Comparison of ENCODE assay signal across 8 mouse cellular contexts in genomic region chr10:112269939-112270781, GRCm38 (mm10). TPM values are rescaled to one million over a fixed set of nuclear protein-coding genes. Genes with fewer than 3 reads are reported as not detected.
DNase-seq lines count a peak whose midpoint lies in the region; ATAC-seq and TF ChIP-seq lines count a peak whose summit lies in the region.
"Had no signal": no experiment of that assay in that cellular context is flagged by ENCODE, and none has a peak within 500 bp of the region (broad histone marks: within the 10 kb centered on the region; RNA-seq: fewer than 3 reads in every experiment).

No protein-coding gene starts in this region.

- ATAC-seq in embryonic facial prominence, embryonic 12.5 days (ENCODE audit: insufficient number of reproducible peaks, insufficient read depth, low FRiP score, low TSS enrichment), result peak; percentile 62
- ATAC-seq in hindbrain, embryonic 15.5 days (ENCODE audit: low FRiP score, low read depth), result peak; percentile 85
- ATAC-seq in limb, embryonic 13.5 days (ENCODE audit: low FRiP score, low read depth), result peak; percentile 60; the same call in 1 of the 2 replicates

- peaks cover 11% of the 10 kb centered on the region for H3K4me1 ChIP-seq in embryonic facial prominence, embryonic 12.5 days
- H3K4me1 ChIP-seq in hindbrain, embryonic 15.5 days (replicated peaks), result peaks cover 17% of the 10 kb centered on the region; the same call in 1 of the 2 replicates
- peaks cover 22% of the 10 kb centered on the region for H3K4me1 ChIP-seq in limb, embryonic 13.5 days

- H3ac ChIP-seq in C2C12 (ENCODE audit: control insufficient read depth, insufficient read length, low read depth), result peak overlapping the region; percentile 82

- H3K36me3 ChIP-seq in C2C12 (ENCODE audit: control insufficient read depth, insufficient read depth), result no peaks in the 10 kb centered on the region
- no peaks in the 10 kb centered on the region for H3K36me3 ChIP-seq in embryonic facial prominence, embryonic 12.5 days
- H3K36me3 ChIP-seq in hindbrain, embryonic 15.5 days, result no peaks in the 10 kb centered on the region
- H3K36me3 ChIP-seq in limb, embryonic 13.5 days, result no peaks in the 10 kb centered on the region

- H3K4me3 ChIP-seq in C2C12 (ENCODE audit: insufficient read depth, poor library complexity, severe bottlenecking), result peak overlapping the region; percentile 14
- H3K4me3 ChIP-seq in embryonic facial prominence, embryonic 12.5 days, result peak overlapping the region; percentile 52
- peak overlapping the region; percentile 47 for H3K4me3 ChIP-seq in hindbrain, embryonic 15.5 days
- H3K4me3 ChIP-seq in limb, embryonic 13.5 days, result peak overlapping the region; percentile 54
- H3K4me3 ChIP-seq: erythroblast, embryonic 14.5 days had no signal

- no peaks in the 10 kb centered on the region for H3K79me3 ChIP-seq in C2C12 (ENCODE audit: low read depth)

- H3K27ac ChIP-seq in embryonic facial prominence, embryonic 12.5 days, result no peak overlapping the region
- H3K27ac ChIP-seq in hindbrain, embryonic 15.5 days (replicated peaks), result peak overlapping the region; percentile 4
- no peak overlapping the region for H3K27ac ChIP-seq in limb, embryonic 13.5 days

- peak; percentile 13 for DNase-seq in 3134 (ENCODE audit: extremely low read depth, insufficient read length, low spot score)
- peak; percentile 54 for DNase-seq in neural tube, embryonic 10.5 days (ENCODE audit: extremely low spot score, low spot score)
- no peak for DNase-seq in spleen, adult 12 weeks (ENCODE audit: low spot score)

- H3K4me2 ChIP-seq in embryonic facial prominence, embryonic 12.5 days (replicated peaks), result peak overlapping the region; percentile 95
- peak overlapping the region; percentile 93 for H3K4me2 ChIP-seq in hindbrain, embryonic 15.5 days
- H3K4me2 ChIP-seq in limb, embryonic 13.5 days (replicated peaks), result peak overlapping the region; percentile 92

- no peaks in the 10 kb centered on the region for H3K9me3 ChIP-seq in embryonic facial prominence, embryonic 12.5 days
- no peaks in the 10 kb centered on the region for H3K9me3 ChIP-seq in hindbrain, embryonic 15.5 days
- H3K9me3 ChIP-seq in limb, embryonic 13.5 days, result no peaks in the 10 kb centered on the region

- TF ChIP-seq CTCF in C2C12 (IDR thresholded peaks at IDR 0.05; ENCODE audit: control insufficient read depth, insufficient read depth, insufficient read length), result no peak

- no peaks in the 10 kb centered on the region for H3K79me2 ChIP-seq in C2C12 (ENCODE audit: control insufficient read depth, insufficient read depth)

- peak overlapping the region; percentile 61 for H3K9ac ChIP-seq in embryonic facial prominence, embryonic 12.5 days
- peak overlapping the region; percentile 55 for H3K9ac ChIP-seq in hindbrain, embryonic 15.5 days
- H3K9ac ChIP-seq in limb, embryonic 13.5 days, result peak overlapping the region; percentile 62

- under 1% methylated on average over 43 of the region's 43 CpGs for WGBS in embryonic facial prominence, embryonic 12.5 days
- 1% methylated on average over 43 of the region's 43 CpGs for WGBS in hindbrain, embryonic 15.5 days
- WGBS in limb, embryonic 13.5 days, result under 1% methylated on average over 43 of the region's 43 CpGs

- no peaks in the 10 kb centered on the region for H3K27me3 ChIP-seq in C2C12 (ENCODE audit: control insufficient read depth, insufficient read depth, insufficient read length)
- H3K27me3 ChIP-seq in embryonic facial prominence, embryonic 12.5 days, result peaks cover 52% of the 10 kb centered on the region
- peaks cover 9% of the 10 kb centered on the region for H3K27me3 ChIP-seq in hindbrain, embryonic 15.5 days
- H3K27me3 ChIP-seq in limb, embryonic 13.5 days, result peaks cover 69% of the 10 kb centered on the region

TF ChIP-seq in C2C12, 6 proteins besides CTCF, POLR2A, EP300 and RAD21:
- TF ChIP-seq MYOG (IDR thresholded peaks at IDR 0.05; ENCODE audit: control insufficient read depth, extremely low read depth, insufficient read length), result no peak
- no peak for TF ChIP-seq FOSL1 (IDR thresholded peaks at IDR 0.05; ENCODE audit: insufficient read depth, low read length, poor library complexity, severe bottlenecking)
- no peak for TF ChIP-seq MAX (IDR thresholded peaks at IDR 0.05)
- TF ChIP-seq CEBPB (IDR thresholded peaks at IDR 0.05; ENCODE audit: low read depth), result no peak
- TF ChIP-seq USF1 (IDR thresholded peaks at IDR 0.05; ENCODE audit: low read depth), result no peak

RNA-seq across cellular contexts. Expression of gene Kcnc2, which starts 0.8 kb away (rescaled TPM):
- polyA plus RNA-seq in C2C12 (2012; fragmentation: generic; extraction: Trizol), result 0.16 TPM
- 0.69 and 0.93 TPM in 2 replicates for polyA plus RNA-seq in embryonic facial prominence, embryonic 12.5 days (2016; fragmentation: Nextera tagmentation; extraction: Ambion mirVana)
- 7.1 and 7.7 TPM in 2 replicates for polyA plus RNA-seq in hindbrain, embryonic 15.5 days (2015; fragmentation: Nextera tagmentation; extraction: Ambion mirVana)
- polyA plus RNA-seq in limb, embryonic 13.5 days (2015; fragmentation: Nextera tagmentation; extraction: Ambion mirVana), result 0.27 and 0.51 TPM in 2 replicates
